In the genomic region with DNA sequence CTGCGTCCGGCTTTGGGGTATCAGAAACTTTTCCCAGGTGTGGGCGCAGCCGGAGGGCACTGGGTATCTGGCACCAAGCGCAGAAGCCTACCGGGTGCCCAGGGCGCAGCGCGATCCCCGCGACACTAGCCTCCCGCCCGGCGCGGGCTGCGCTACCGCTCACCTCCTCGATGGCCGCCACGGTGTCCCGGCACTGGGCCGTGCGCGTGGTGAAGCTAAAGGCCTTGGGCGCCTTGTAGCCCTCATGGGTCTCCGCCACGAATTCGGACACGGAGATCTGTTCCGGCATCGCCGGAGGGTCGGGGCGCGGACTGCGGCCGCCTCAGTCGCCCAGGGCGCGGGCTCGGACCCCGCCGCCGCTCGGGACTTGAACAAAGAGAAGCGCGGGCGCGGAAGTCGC, we compare ENCODE assay signal across 7 mouse cellular contexts.
DNase-seq lines count a peak whose midpoint lies in the region; ATAC-seq lines count a peak whose summit lies in the region.
"Not testable (repeated sequence)": the region's sequence is repeated elsewhere in the genome, so short reads cannot be mapped to it uniquely, and the experiment has no call there.

No protein-coding gene starts in this region.

- H3K27ac ChIP-seq in forebrain, embryonic 12.5 days; heart, embryonic 15.5 days; intestine, embryonic 15.5 days; limb, embryonic 13.5 days; midbrain, embryonic 11.5 days (ENCODE audit: low read depth, low read length): not testable (repeated sequence)

- WGBS in forebrain, embryonic 12.5 days: 1% methylated on average over 46 of the region's 50 CpGs
- under 1% methylated on average over 41 of the region's 50 CpGs for WGBS in heart, embryonic 15.5 days
- WGBS in intestine, embryonic 15.5 days: under 1% methylated on average over 34 of the region's 50 CpGs
- WGBS in limb, embryonic 13.5 days: 2% methylated on average over 33 of the region's 50 CpGs
- WGBS in midbrain, embryonic 11.5 days: 2% methylated on average over 36 of the region's 50 CpGs

- H3K9ac ChIP-seq in forebrain, embryonic 12.5 days: peak overlapping the region; percentile 48; the same call in 1 of the 2 replicates
- peak overlapping the region; percentile 50 for H3K9ac ChIP-seq in heart, embryonic 15.5 days
- H3K9ac ChIP-seq in intestine, embryonic 15.5 days: peak overlapping the region; percentile 50
- peak overlapping the region; percentile 72 for H3K9ac ChIP-seq in limb, embryonic 13.5 days
- peak overlapping the region; percentile 36; the same call in 1 of the 2 replicates for H3K9ac ChIP-seq in midbrain, embryonic 11.5 days (ENCODE audit: low read length)

- not testable (repeated sequence) for H3K9me3 ChIP-seq in forebrain, embryonic 12.5 days; heart, embryonic 15.5 days (replicated peaks); intestine, embryonic 15.5 days; limb, embryonic 13.5 days; midbrain, embryonic 11.5 days (ENCODE audit: control insufficient read depth, low read length)

- H3K36me3 ChIP-seq in forebrain, embryonic 12.5 days (replicated peaks); heart, embryonic 15.5 days; intestine, embryonic 15.5 days; limb, embryonic 13.5 days; midbrain, embryonic 11.5 days (ENCODE audit: control insufficient read depth, insufficient read depth, low read length): not testable (repeated sequence)

- peak overlapping the region; percentile 50 for H3K4me2 ChIP-seq in forebrain, embryonic 12.5 days
- H3K4me2 ChIP-seq in heart, embryonic 15.5 days: peak overlapping the region; percentile 68
- peak overlapping the region; percentile 62 for H3K4me2 ChIP-seq in intestine, embryonic 15.5 days (replicated peaks)
- H3K4me2 ChIP-seq in limb, embryonic 13.5 days (replicated peaks): peak overlapping the region; percentile 60
- peak overlapping the region; percentile 34 for H3K4me2 ChIP-seq in midbrain, embryonic 11.5 days

- H3K4me3 ChIP-seq in forebrain, embryonic 12.5 days (replicated peaks): peak overlapping the region; percentile 44
- H3K4me3 ChIP-seq in heart, embryonic 15.5 days: peak overlapping the region; percentile 56
- peak overlapping the region; percentile 50 for H3K4me3 ChIP-seq in intestine, embryonic 15.5 days (replicated peaks)
- H3K4me3 ChIP-seq in limb, embryonic 13.5 days: peak overlapping the region; percentile 55
- H3K4me3 ChIP-seq in midbrain, embryonic 11.5 days (ENCODE audit: low read depth, low read length): peak overlapping the region; percentile 31

- H3K27me3 ChIP-seq in forebrain, embryonic 12.5 days; heart, embryonic 15.5 days; intestine, embryonic 15.5 days (replicated peaks); limb, embryonic 13.5 days; midbrain, embryonic 11.5 days (ENCODE audit: control insufficient read depth, insufficient read depth, low read length): not testable (repeated sequence)

- not testable (repeated sequence) for ATAC-seq in forebrain, embryonic 12.5 days (ENCODE audit: low FRiP score); heart, embryonic 15.5 days (replicated peaks; ENCODE audit: insufficient number of reproducible peaks, insufficient read depth, low FRiP score, low read depth); limb, embryonic 13.5 days (ENCODE audit: low FRiP score, low read depth)
- peak; percentile 76 for ATAC-seq in intestine, embryonic 15.5 days
- ATAC-seq in midbrain, embryonic 11.5 days (ENCODE audit: low FRiP score): peak; percentile 30; the same call in 1 of the 2 replicates

- peak; percentile 12 to 13 for DNase-seq in adrenal gland, postnatal 36 days
- DNase-seq in midbrain, embryonic 11.5 days (ENCODE audit: low spot score, missing footprints): peak; percentile 82
- peak; percentile 2 for DNase-seq in right cerebral cortex, postnatal 14 days

- not testable (repeated sequence) for H3K4me1 ChIP-seq in forebrain, embryonic 12.5 days; heart, embryonic 15.5 days (replicated peaks); intestine, embryonic 15.5 days (replicated peaks); limb, embryonic 13.5 days; midbrain, embryonic 11.5 days (ENCODE audit: control insufficient read depth, insufficient read depth, low read length)

Comparison
In these comparisons a context has a peak if more than half of its experiments do, and no peak if none do; other contexts are left out.
1. DNase-seq: peak in every context shown above with its lines; median percentile 82 in midbrain, embryonic 11.5 days; 12 in adrenal gland, postnatal 36 days; 2 in right cerebral cortex, postnatal 14 days.